Mouse (Mus musculus) c-Kit-positive CD71-positive TER-119-negative erythroid progenitor cells, embryonic 14.5 days (primary cell): ENCODE results near the gene Shmt1.
"Not testable (repeated sequence)": the region's sequence is repeated elsewhere in the genome, so short reads cannot be mapped to it uniquely, and the experiment has no call there.

Experiments used
- DNase-seq: peaks from one replicate; pipeline ENCODE4 v3.0.0-alpha.2; 2013; ENCODE audit warnings: low read depth

Shmt1 gene

DNA sequence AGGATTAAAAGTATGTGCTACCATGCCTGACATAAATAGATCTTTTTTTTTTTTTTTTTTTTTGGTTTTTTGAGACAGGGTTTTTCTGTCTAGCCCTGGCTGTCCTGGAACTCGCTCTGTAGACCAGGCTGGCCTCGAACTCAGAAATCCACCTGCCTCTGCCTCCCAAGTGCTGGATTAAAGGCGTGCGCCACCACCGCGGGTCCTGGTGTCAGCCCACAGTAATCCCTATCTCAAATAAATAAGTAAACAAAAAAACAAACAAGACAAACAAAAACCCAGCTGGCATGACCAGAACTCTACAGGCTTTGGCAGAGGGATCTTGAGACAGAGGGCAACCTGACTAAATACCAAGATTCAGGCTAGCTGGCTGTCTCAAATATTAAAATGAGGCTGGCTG is at the start of gene Shmt1:
Gene Shmt1, minus strand, starts transcription at position 101 of the 400 bp plus-strand sequence.
- DNase-seq = not testable (repeated sequence)

DNA sequence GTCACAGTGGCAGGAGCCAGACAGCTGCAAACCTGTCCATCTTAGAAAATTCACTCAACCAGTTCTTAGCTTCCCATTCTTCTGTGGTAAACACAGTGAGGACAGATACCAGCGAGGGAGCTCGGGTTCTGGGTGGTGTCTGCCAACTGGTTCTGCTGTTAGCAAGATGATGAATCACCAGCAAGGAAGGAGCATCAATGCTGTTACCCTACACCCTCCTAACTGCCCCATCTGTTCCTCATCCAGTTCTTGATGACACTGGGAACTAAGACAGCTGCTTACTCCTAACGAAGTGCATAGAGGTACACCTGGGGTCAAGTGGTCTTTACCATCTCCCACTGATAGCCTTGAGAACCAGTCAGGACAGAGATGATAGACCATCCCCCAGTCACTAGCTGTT is 45.1 kb upstream of the Shmt1 start:
- DNase-seq = no peak

DNA sequence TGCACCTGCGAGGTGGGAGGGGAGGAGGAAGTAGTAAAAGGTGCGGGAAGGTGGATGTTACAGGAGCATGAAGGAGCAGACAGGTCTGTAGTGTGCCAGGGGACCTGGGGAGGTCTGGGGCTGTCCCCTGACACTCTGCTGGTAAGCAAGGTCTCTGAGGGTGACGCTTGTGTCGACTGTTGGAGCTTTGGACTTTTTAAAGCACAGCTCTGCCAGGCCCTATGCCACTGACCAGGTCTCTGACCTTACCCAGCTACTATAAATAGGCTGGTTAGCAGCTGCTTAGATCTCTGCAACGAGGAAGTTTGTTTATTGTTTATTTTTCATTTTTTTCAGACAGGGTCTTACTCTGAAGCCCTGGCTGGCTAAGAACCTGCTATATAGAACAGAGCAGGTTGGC is 33.9 kb upstream of the Shmt1 start:
- no peak for DNase-seq

DNA sequence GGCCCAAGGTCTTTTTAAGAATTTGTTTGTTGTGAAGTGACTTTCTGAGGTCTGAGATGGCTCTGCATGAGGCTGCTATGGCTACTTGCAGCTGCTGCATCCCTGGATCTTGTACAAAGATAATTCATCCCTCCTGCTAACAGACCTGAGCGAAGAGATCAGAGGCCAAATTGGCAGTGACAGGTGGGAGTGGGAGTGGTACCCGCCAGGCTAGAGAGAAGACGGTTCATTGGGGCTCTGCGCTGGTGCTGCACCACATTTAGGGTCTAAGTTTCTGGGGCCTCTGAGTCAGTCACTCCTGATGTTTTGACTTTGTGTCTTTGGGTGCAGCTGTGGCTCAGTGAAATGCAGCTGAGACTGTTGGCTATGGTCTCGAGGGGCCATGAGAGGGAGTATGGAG is 31.9 kb upstream of the Shmt1 start:
- no peak for DNase-seq

DNA sequence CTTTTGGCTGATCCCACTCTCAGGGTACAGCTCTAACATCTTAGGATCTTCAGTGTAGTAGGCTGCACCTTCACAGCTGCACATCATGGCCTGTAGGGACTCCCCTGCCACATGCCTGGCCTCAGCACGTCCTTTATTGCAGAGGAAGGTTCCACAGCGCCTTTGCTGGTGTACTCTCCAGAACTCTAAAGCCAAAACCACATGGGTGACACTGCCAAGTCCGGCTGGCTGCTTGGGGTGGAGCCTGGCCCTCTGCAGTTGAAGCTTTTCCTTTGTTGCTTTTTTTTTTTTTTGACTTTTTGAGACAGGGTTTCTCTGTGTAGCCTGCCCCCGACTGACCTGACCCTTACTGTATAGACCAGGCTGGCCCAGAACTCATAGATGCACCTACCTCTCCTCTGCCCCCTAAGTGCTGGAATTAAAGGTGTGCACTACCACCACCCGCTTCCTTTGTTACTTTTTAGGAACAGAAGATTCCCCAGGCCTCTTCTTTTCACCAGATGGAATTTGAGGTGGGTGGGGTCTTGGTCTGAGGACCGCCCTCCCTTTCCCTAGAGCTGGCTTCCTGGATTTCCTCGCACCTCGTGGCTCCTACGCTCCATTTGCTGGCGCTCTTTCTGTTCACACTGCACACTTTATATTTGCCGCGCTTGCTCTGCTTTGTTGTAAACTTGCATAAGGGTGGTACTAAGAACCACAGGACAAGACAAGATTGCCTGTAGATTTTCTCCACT is 30.1 kb upstream of the Shmt1 start:
- DNase-seq = no peak

DNA sequence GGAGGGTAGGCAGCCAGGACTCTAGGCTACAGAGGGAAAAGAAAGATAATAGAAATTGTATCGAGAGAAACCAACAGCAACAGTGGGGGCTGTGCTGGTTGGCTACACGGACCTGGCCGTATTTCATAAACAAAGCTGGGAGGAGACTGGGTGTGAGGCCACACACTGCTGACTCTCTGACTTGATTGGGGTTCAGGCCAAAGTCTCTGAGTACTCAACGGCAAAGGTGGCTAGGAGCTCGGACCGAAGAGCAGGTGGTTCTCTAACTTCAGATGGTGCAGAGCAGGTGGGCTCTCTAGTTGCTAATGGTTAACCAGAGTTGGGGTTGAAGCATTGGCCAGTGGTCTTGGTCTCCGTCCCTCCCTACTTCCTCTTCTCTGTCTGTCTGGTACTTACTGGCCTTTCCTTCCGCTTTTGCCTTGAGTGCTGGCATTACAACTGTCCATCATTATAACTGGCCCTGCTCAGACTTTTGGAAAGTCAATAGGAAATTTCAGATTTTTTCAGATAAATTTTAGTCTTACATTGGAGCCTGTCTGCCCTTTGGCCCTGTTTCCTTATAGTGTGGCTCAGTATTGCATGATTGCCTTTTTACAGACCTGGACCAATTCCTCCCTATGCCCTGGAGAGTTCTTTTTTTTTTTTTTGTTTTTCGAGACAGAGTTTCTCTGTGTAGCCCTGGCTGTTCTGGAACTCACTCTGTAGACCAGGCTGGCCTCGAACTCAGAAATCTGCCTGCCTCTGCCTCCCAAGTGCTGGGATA is 26.3 kb upstream of the Shmt1 start:
- no peak for DNase-seq

DNA sequence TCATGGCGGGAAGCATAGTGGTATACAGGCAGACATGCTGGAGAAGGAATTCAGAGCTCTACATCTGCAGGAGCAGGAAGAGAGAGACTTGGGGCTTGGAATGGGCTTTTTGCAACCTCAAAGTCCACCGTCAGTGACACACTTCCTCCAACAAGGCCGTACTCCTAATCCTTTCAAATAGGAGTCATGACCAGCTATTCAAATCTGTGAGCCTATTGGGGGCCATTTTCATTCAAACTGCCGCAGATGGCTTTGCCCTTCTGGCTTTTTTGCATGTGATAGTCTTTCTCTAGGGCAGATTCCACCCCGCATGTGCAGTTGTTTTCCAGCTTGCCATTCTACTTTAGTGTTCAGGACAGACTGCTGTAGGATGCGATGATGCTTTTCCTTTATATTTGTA is 25.4 kb upstream of the Shmt1 start:
- no peak for DNase-seq

DNA sequence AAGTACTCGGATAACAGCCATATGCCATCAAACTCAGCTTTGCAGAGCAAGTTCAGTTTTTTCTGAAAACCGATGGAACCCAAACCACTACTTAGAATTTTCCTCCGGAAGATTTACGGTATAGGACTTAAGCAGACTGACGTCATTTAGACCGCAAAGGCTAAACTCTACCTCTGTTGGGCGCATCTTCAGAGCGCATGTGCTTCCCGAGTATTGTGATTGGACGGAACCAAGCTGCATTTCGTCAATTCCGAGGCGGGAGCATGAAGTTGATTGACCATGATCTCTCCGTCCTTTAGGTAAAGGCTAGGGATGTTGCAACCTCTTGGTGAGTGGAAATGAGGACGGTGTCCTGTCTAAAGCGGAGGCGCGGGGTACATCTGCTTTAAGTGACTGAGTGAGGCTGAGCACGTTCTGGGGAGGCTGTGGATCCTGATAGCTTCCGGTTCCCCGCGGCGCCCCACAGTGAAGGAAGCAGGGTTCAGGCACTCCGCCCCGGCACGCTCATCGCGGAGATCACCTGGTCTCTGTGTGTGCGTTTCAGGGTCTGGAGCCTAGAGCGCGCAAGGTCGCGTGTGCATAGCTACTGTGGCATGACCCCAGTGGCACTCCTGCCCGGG is 19.0 kb upstream of the Shmt1 start, which contains the start of gene Dhrs7b:
Gene Dhrs7b, plus strand, starts transcription at position 199 of the 620 bp plus-strand sequence.
- DNase-seq = peak; percentile 96

DNA sequence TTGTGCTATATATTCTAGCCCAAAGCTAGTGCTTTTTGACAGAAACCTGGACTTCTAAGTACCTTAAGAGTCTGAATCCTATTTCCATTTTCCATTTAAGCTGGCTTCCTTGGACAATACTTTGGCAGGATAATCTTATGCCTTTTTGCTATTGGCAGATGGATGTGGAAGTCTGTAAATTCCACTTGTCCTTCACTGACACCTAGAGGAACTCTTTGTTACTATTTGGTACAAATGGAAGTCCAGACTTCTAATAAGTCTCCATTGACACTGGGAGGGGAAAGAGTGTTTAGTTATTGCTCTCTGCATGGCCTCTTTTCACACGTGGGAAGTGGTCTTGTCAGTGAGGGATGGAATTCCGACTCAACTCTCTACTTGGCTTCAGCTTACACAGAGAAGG is 17.4 kb upstream of the Shmt1 start:
- DNase-seq = no peak

DNA sequence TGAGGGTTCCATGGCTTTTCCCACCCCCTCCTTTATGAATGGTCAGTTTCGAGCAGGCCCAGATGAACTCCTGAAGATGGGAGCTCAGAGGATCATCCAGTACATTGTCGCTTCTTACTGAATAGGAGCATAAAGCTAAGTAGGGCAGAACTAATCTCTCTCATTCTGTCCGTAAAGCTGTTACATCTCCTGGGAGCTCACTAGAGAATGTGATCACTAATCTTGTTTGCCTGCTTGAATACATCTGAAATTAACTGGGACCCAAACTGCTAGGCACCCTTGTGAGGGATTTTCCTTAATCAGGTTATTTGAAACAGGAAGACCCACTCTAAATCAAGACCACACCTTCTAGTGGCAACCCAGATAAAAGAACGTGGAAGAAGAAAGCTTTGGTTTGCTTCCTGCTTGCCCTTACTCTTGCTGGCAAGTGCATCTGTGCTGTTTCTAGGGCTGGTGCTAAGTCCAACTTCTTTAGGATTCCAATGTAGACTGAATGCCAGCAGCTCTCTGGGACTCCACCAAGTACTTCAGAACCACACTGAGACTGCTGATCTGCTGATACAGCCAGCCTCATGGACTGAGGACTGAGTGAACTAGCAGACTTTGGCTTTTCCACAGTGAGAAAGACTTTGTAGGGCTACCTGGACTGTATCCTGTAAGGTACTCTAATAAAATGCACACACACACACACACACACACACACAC is 15.9 kb upstream of the Shmt1 start:
- DNase-seq = no peak

DNA sequence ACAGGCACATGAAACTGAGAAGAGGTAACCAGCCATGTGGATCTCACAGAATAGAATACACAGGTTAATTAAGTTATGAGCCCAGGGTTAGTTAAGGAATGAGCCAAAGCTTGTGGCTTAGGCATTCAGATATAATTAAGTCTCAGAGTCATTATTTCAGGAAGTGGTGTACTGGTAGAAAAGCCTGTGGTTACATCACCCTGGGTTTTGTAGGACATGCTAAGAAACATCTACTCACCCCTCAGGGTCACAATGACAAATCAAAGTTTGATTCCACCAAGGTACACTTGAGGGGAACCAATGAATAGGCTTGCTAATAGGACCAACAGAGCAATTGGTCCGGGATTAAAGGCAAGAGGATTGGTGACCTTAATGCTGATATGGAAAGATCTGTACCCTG is 15.2 kb upstream of the Shmt1 start:
- DNase-seq = no peak

DNA sequence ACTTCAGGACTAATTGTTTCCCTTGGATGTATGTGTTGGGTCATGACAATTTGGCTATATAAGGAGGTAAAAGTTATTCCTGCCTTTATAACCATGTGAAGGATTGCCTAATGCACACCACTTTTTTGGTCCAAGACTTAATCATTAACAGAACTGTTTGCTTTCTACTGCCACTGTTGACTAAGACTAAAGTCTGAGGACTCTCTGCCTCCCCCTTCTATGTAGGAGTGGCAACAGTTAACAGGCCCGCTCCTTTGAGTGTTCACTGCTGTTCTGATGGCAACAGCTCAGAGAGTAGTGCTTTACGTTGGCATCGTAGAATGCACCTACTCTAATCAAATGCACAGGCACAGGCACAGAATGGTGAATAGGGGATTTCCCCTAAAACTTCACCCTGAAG is 13.7 kb upstream of the Shmt1 start:
- DNase-seq = no peak

DNA sequence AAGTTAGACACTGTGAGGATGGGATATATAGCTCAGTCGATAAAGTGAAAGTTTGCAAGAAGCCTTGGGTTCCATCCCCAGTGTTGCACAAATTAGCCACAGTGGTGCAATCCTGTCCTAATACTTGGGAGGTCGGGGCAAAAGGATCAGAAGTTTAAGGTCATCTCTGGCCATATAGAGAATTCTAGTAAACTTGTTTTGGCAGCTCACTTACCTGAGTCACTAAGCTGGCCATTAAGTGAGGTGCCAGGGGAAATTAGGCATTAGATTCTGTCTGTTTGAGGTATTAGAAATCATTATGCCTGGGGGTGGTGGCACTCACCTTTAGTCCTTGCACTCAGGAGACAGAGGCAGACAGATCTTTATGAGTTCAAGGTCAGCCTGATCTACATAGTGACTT is 12.3 kb upstream of the Shmt1 start:
- DNase-seq = no peak

DNA sequence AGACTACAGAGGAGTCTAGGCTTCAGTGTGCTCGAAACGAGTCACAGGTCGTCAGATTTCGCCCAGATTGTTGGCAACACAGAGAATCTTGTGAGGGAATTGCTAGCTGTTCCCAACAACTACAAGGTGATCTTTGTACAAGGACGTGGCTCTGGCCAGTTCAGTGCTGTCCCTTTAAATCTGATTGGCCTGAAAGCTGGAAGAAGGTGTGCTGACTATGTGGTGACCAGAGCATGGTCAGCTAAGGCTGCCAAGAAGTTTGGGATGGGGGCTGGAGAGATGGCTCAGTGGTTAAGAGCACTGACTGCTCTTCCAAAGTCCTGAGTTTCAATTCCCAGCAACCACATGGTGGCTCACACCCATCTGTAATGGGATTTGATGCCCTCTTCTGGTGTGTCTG is 4.9 kb upstream of the Shmt1 start:
- no peak for DNase-seq

DNA sequence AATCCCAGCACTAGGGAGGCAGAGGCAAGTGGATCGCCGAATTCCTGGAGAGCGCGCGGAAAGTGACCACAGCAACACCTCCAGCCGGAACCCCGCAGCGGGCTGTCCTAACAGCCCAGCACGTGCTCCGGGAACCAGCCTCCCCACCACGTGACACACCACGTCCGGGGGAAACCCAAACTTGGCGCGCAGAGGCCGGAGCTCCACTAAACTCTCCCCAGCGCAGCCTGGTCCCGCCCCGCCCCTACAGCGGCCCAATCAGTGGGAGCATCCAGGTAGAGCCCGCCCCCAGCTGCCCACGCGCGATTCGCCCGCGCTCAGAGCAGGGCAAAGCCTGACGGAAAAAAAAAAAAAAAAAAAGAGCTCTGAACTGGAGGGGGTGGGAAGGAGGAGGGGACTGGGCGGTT is 461 bp downstream of the Shmt1 start:
- peak; percentile 79 for DNase-seq

DNA sequence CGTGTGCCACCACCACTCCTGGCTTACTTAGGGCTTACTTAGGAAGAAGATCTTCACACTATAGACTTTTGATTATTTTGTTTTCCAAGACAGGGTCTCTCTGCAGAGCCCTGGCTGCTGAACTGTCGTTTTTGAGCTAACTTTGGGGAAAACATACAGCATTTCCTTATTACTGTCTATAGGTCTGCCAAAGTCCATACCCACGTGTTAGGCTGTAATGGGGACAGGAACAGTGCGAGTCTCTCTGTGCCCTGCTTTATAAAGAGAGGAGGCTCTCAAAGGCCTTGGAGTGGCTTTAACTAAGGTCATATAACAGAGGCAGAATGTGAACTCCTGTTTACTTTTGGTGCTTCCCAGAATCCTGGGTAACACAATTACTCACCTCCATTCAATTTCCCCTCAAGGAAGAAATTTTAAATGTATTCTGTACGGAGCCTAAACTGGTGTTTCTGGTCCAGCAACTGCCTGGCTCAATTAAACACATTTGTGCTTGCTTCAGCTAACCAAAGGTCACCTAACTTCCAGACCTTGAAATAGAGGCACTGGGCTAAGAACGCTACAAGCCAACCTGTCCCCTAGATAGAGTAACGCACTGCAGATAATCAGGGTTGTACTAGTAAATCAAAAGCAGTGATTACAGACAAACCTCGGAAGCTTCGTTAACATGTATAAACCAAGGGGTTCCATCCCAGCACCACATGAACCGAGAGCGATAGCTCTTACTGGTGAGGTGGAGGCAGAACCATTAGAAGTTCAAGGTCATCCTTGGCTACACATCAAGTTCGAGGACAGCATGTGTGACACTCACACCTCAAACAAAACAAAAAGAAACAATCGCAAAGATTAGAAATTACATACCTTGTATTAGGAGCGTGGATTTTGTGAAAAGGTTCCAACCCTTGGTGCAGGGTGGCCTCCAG is 1.2 kb downstream of the Shmt1 start:
- no peak for DNase-seq

DNA sequence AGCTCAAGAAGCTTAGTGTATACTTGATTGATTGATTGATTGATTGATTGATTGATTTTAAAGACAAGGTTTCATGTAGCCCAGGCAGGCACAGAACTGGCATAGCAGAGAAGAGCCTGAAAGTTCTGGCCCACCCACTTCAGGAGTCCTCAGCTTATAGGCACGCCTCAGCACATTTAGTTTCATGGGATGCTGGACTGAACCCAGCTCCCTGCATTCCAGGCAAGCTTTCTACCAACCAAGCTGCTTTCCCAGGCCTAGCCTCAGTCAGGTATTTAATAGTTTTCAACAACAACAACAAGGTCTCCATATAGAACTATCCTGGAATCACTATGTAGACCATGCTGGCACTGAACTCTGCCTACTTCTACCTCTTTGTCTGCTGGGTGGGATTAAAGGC is 2.0 kb downstream of the Shmt1 start:
- no peak for DNase-seq

DNA sequence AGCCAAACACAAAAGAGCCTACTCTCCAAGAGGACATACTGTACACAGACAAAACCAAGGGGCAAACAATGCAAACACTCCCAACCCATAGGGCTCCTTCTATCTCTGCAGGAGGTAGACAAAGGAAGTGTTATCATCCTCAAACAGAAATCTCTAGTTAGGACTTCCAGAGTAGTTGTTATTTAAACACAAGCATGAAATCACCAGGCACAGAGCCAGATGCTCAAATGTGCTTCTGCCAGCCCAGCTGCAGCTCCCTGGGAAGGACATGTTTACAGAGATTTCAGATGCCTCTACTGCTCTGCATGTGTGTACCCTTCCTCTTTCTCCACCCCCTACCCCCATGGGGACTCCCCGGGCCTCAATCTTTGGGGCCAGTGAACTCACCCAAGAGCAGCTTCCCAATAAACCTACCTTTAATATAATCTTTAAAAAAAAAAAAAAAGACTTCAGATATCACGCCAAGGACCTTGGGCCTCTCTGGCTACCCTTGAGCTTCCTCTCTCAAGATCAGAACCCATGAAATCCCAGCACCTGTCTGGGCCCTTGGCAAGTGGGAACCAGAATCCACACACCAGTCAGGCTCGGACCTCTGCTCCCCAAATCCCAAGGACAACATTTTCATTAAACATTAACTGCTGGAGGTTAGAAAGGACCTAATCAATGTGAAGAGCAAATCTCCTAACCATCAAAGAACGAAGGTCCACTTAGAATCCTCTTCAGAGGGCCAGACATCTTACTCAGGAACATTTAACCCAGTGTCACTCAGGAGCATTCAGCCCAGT is 3.0 kb downstream of the Shmt1 start:
- DNase-seq = no peak

DNA sequence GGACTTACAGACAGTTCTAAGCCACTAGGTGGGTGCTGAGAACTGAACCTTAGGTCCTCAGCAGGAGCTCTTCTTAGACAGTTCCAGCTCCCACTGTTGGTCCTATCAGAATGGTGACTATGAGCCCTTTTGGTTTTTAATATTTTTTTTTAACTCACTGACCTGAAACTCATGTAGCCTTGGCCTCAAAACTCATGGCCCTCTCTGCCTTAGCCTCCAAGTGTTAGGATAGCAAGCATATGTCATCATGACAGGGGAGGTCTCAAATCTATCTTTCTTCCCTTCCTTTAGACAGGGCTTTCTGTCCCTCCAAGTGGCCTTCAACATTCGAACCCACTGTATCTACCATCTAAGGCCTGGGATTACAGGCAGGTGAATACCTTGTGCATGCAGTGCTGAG is 10.6 kb downstream of the Shmt1 start:
- DNase-seq = no peak

DNA sequence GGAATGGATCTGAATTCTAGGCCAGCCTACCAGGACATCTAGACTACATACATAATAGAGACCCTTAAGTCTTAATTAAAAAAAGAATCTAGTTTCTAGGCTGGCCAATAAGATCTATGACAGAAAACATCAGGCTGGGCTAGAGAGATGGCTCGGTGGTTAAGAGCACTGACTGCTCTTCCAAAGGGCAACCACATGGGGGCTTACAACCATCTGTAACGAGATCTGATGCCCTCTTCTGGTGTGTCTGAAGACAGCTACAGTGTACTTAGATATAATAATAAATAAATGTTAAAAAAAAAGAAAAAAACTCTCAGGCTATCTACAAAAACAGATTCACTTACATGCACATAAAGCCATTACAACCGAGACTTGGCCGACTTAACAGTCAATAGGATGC is 11.5 kb downstream of the Shmt1 start:
- no peak for DNase-seq

DNA sequence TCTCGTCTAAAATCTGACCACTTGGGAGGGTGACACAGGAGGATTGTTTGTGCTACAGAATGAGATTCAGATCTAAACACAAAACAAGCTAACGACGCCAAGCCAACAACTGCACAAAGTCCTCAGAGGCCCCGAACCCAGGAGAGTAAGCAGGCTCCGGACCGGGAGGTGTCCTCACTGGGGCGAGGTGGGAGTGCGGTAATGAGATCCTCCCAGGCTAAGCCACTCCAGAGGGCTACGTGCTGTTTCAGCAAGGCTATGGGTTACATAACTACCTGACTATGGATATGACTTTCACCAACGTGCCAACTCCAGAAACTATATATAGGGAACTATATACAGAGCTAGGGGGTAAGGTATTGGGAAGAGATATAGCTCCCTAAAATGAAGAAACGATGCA is 15.2 kb downstream of the Shmt1 start:
- DNase-seq = no peak
